Mouse (Mus musculus): ENCODE data around the gene Klk1b4.

DNA sequence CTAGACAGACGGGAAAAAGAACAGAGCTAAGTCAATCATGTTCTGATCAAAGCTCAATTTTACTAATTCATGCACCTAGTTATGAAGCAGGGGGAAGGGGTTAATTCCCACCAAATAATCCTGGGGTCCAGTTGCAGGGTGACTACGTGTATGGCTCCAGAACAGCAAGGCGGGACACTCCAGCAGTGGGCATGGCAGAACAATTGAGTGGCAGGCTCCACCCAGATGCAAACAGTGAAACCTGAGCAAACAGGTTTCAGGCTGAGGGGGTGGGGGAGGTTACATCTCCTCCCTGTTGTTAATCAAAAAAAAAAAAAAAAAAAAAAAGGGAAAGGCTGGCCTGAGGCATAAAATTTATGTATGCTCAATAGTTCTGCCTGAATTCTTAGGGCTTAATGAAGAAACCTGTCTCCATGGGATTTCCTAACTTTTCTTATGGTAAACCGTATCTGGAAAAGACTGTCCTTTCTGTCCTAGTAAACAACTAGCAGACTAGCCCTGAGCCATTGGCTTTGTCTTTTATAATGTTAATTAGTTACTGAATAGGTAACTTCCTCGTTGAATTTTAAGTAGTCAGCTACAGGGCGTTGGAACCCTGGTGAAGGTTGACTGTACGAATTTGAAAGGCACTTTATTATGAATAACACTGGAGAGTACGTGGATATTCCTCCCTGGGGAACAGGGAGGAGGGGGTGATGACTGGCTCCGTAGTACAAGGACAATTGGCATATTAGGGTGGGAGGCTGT lies 27.8 kb upstream of the Klk1b4 start:
- TF ChIP-seq CTCF (IDR thresholded peaks at IDR 0.05; ENCODE audit: borderline replicate concordance, insufficient read depth, low read depth, low read length) (no peak), POLR2A (IDR thresholded peaks at IDR 0.05; ENCODE audit: borderline replicate concordance, insufficient read depth, low read length) (no peak)
